Mouse (Mus musculus) hindbrain, embryonic 16.5 days (tissue): ENCODE results near the gene Gm20604. TPM values are rescaled to one million over a fixed set of nuclear protein-coding genes. Genes with fewer than 3 reads are reported as not detected.

Experiments
- ATAC-seq: fragments of 200-750 bp; cut with Nextera tagmentation; 2 replicates; pipeline ENCODE4 v1.8.0; 2017; ENCODE audit warnings: moderate TSS enrichment, moderate library complexity
- H3K27ac ChIP-seq: fragments of 300-500 bp; sonication (generic); 2 replicates; pipeline ENCODE4 v1.5.1; 2014; ENCODE audit warnings: low read depth, mild to moderate bottlenecking, control low read depth, low read length, moderate library complexity
- H3K27me3 ChIP-seq: fragments of 300-500 bp; sonication (generic); replicated peaks from 2 replicates; pipeline ENCODE4 v1.6.1; 2014; ENCODE audit warnings: low read length; ENCODE audit not compliant: control insufficient read depth, insufficient read depth
- H3K36me3 ChIP-seq: fragments of 300-500 bp; sonication (generic); 2 replicates; pipeline ENCODE4 v1.6.1; 2014; ENCODE audit warnings: mild to moderate bottlenecking, low read length, moderate library complexity, mixed read lengths; ENCODE audit not compliant: control insufficient read depth, insufficient read depth
- H3K4me1 ChIP-seq: fragments of 300-500 bp; sonication (generic); 2 replicates; pipeline ENCODE4 v1.6.1; 2014; ENCODE audit warnings: low read depth, low read length; ENCODE audit not compliant: control insufficient read depth, insufficient read depth
- H3K4me2 ChIP-seq: fragments of 300-500 bp; sonication (generic); 2 replicates; pipeline ENCODE4 v1.6.1; 2014; ENCODE audit warnings: mild to moderate bottlenecking, low read length, control low read depth, moderate library complexity
- H3K4me3 ChIP-seq: fragments of 300-500 bp; sonication (generic); 2 replicates; pipeline ENCODE4 v1.5.1; 2014; ENCODE audit warnings: mild to moderate bottlenecking, low read length, control low read depth, moderate library complexity
- H3K9ac ChIP-seq: fragments of 300-500 bp; sonication (generic); 2 replicates; pipeline ENCODE4 v1.6.1; 2014; ENCODE audit warnings: low read depth, mild to moderate bottlenecking, control low read depth, low read length, moderate library complexity
- H3K9me3 ChIP-seq: fragments of 300-500 bp; sonication (generic); 2 replicates; pipeline ENCODE4 v1.6.1; 2014; ENCODE audit warnings: mild to moderate bottlenecking, low read length, moderate library complexity; ENCODE audit not compliant: control insufficient read depth
- WGBS: fragments of 180-500 bp; shearing (Covaris S2); extraction: QIAGEN DNeasy Blood & Tissue Kit; methylation state at CpG from one replicate; pipeline ENCODE4 v1.1.7; 2014; 5-methylcytosine and 5-hydroxymethylcytosine counted together
- polyA plus RNA-seq: library from polyadenylated mRNA; unstranded; fragments of >200 nt; fragmentation: Nextera tagmentation; extraction: Ambion mirVana; gene quantifications from 2 replicates; pipeline ENCODE4 v1.2.1, GENCODE M21; 2015

Gm20604 gene
- polyA plus RNA-seq, 1 experiment from 2014 or later = 48.8 TPM

GRCm38 (mm10) chr12:102714654-102715395 is 43.6 kb downstream of the Gm20604 start:
- H3K36me3 ChIP-seq = no peaks in the 10 kb centered on the region
- H3K9ac ChIP-seq = no peak overlapping the region
- H3K4me2 ChIP-seq = no peak overlapping the region
- H3K9me3 ChIP-seq = no peaks in the 10 kb centered on the region
- WGBS = 82% methylated on average over 10 of the region's 10 CpGs
- ATAC-seq = no peak
- H3K27ac ChIP-seq = no peak overlapping the region
- no peak overlapping the region for H3K4me3 ChIP-seq
- no peaks in the 10 kb centered on the region for H3K4me1 ChIP-seq
- no peaks in the 10 kb centered on the region for H3K27me3 ChIP-seq

GRCm38 (mm10) chr12:102714116-102714515 is 44.4 kb downstream of the Gm20604 start:
- no peak overlapping the region for H3K4me2 ChIP-seq
- no peak overlapping the region for H3K4me3 ChIP-seq
- H3K27ac ChIP-seq = no peak overlapping the region
- no peaks in the 10 kb centered on the region for H3K4me1 ChIP-seq
- no peaks in the 10 kb centered on the region for H3K36me3 ChIP-seq
- no peaks in the 10 kb centered on the region for H3K27me3 ChIP-seq
- H3K9ac ChIP-seq = no peak overlapping the region
- no peak for ATAC-seq
- 70% methylated on average over 2 of the region's 2 CpGs for WGBS
- H3K9me3 ChIP-seq = no peaks in the 10 kb centered on the region

- H3K27me3 ChIP-seq = no peaks in the 10 kb centered on the region
- no peak overlapping the region for H3K9ac ChIP-seq
- no peak overlapping the region for H3K4me3 ChIP-seq
- WGBS = 79% methylated on average over 20 of the region's 20 CpGs
- no peak for ATAC-seq
- H3K27ac ChIP-seq = no peak overlapping the region
- H3K9me3 ChIP-seq = no peaks in the 10 kb centered on the region
- no peaks in the 10 kb centered on the region for H3K36me3 ChIP-seq
- no peaks in the 10 kb centered on the region for H3K4me1 ChIP-seq
- H3K4me2 ChIP-seq = no peak overlapping the region
Measured at GRCm38 (mm10) chr12:102713153-102713865, 45.2 kb downstream of the Gm20604 start.

- WGBS = 51% methylated on average over 4 of the region's 4 CpGs
- H3K27me3 ChIP-seq = no peaks in the 10 kb centered on the region; the same call in 1 of the 2 replicates
- no peak overlapping the region for H3K4me2 ChIP-seq
- no peak overlapping the region for H3K9ac ChIP-seq
- H3K9me3 ChIP-seq = no peaks in the 10 kb centered on the region
- ATAC-seq = no peak
- H3K4me1 ChIP-seq = 0 out of 2 replicates have a peak, but pooled peaks cover under 1% of the 10 kb centered on the region
- H3K4me3 ChIP-seq = no peak overlapping the region
- H3K27ac ChIP-seq = no peak overlapping the region
- no peaks in the 10 kb centered on the region for H3K36me3 ChIP-seq
Measured at GRCm38 (mm10) chr12:102710851-102711375, 47.6 kb downstream of the Gm20604 start.

GRCm38 (mm10) chr12:102709896-102710295 is 48.6 kb downstream of the Gm20604 start:
- Histone ChIP-seq H3K9ac (no peak overlapping the region), H3K27me3 (no peaks in the 10 kb centered on the region; the same call in 1 of the 2 replicates), H3K27ac (no peak overlapping the region), H3K9me3 (no peaks in the 10 kb centered on the region), H3K4me2 (no peak overlapping the region), H3K4me1 (peaks cover 7% of the 10 kb centered on the region), H3K4me3 (no peak overlapping the region), H3K36me3 (no peaks in the 10 kb centered on the region)
- WGBS = 89% methylated on average over 5 of the region's 5 CpGs
- ATAC-seq = no peak

GRCm38 (mm10) chr12:102708220-102708619 is 50.3 kb downstream of the Gm20604 start:
- Histone ChIP-seq H3K4me3 (no peak overlapping the region), H3K9me3 (no peaks in the 10 kb centered on the region), H3K9ac (no peak overlapping the region), H3K36me3 (no peaks in the 10 kb centered on the region), H3K4me2 (no peak overlapping the region), H3K4me1 (peaks cover 13% of the 10 kb centered on the region), H3K27me3 (no peaks in the 10 kb centered on the region; the same call in 1 of the 2 replicates), H3K27ac (no peak overlapping the region)
- ATAC-seq = no peak
- WGBS = 73% methylated on average over 11 of the region's 11 CpGs

GRCm38 (mm10) chr12:102706833-102707463 is 51.5 kb downstream of the Gm20604 start:
- WGBS = 89% methylated on average over 8 of the region's 10 CpGs
- no peaks in the 10 kb centered on the region; the same call in 1 of the 2 replicates for H3K27me3 ChIP-seq
- H3K9me3 ChIP-seq = no peaks in the 10 kb centered on the region
- H3K27ac ChIP-seq = no peak overlapping the region
- no peaks in the 10 kb centered on the region for H3K36me3 ChIP-seq
- H3K9ac ChIP-seq = no peak overlapping the region
- no peak overlapping the region for H3K4me3 ChIP-seq
- no peak overlapping the region for H3K4me2 ChIP-seq
- no peak for ATAC-seq
- H3K4me1 ChIP-seq = peaks cover 25% of the 10 kb centered on the region

GRCm38 (mm10) chr12:102705906-102706640 is 52.4 kb downstream of the Gm20604 start:
- Histone ChIP-seq H3K36me3 (no peaks in the 10 kb centered on the region), H3K27ac (no peak overlapping the region), H3K9me3 (no peaks in the 10 kb centered on the region), H3K4me3 (no peak overlapping the region), H3K4me1 (peaks cover 26% of the 10 kb centered on the region), H3K27me3 (no peaks in the 10 kb centered on the region; the same call in 1 of the 2 replicates), H3K4me2 (peak overlapping the region; percentile 85), H3K9ac (no peak overlapping the region)
- no peak for ATAC-seq
- 74% methylated on average over 6 of the region's 6 CpGs for WGBS
